Mouse (Mus musculus): ENCODE results near the gene Fam131b. TPM values are rescaled to one million over a fixed set of nuclear protein-coding genes. Genes with fewer than 3 reads are reported as not detected.

Gene Fam131b
- polyA plus RNA-seq, 1 experiment from 2014 or later, result 0.05 TPM

DNA sequence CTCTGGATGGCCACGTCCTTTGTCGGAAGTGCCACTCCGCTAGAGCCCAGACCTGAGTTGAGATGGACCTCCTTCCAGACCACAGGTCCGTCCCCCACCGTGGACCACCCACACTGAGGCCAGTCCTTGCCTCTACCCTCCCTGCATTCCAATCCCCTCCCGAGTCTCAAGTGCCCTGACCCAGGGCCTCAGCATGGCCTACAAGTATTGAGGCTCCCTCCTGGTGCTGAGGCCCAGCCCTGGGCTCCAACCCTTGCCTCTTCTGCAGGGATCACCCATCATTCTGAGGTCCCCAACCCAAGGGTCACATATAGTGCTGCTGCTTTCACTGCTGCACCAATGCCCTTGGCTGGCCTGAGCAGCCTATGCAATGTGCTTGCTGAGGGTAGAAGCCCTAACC lies 33.5 kb upstream of the Fam131b start:
- Histone ChIP-seq H3K4me3 (ENCODE audit: low read depth, low read length) (no peak overlapping the region), H3K36me3 (ENCODE audit: control insufficient read depth, insufficient read depth) (peaks cover 83% of the 10 kb centered on the region), H3K4me2 (replicated peaks; ENCODE audit: low read depth) (no peak overlapping the region), H3K9me3 (ENCODE audit: control insufficient read depth) (no peaks in the 10 kb centered on the region), H3K4me1 (replicated peaks; ENCODE audit: control insufficient read depth, insufficient read depth, low read length) (peaks cover 4% of the 10 kb centered on the region; the same call in 1 of the 2 replicates), H3K27ac (ENCODE audit: low read depth, low read length) (peak overlapping the region; percentile 28; the same call in 1 of the 2 replicates), H3K27me3 (replicated peaks; ENCODE audit: control insufficient read depth, insufficient read depth, low read length) (no peaks in the 10 kb centered on the region), H3K9ac (ENCODE audit: low read depth, low read length) (no peak overlapping the region)
- 65% methylated on average over 6 of the region's 6 CpGs for WGBS
- ATAC-seq, result no peak
- TF ChIP-seq CTCF (IDR thresholded peaks at IDR 0.05; ENCODE audit: low read depth), result no peak

DNA sequence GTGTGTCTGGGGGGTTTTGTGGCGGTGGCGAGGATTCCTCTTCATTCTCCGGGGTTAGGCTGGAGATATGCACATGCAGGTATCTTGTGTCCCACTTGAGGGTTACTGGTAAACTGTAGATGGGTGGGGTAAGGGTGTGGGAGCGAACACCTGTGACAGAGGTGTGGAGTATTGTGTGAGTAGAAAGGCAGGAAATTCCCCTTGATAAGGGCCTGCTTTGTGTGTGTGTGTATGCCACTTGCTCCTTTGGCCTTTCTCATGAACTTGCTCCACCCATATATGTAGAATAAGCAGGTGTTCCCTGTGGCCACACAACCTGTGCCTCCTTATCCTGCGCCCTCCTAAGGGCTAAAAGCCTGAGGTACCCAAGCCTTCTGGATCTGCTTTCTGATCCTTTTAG lies 32.5 kb upstream of the Fam131b start:
- no peaks in the 10 kb centered on the region for H3K27me3 ChIP-seq (replicated peaks; ENCODE audit: control insufficient read depth, insufficient read depth, low read length)
- TF ChIP-seq CTCF (IDR thresholded peaks at IDR 0.05; ENCODE audit: low read depth), result no peak
- no peak overlapping the region for H3K9ac ChIP-seq (ENCODE audit: low read depth, low read length)
- ATAC-seq, result peak; percentile 48
- WGBS, result 77% methylated on average over 5 of the region's 5 CpGs
- no peak overlapping the region for H3K27ac ChIP-seq (ENCODE audit: low read depth, low read length)
- H3K9me3 ChIP-seq (ENCODE audit: control insufficient read depth), result no peaks in the 10 kb centered on the region
- H3K4me3 ChIP-seq (ENCODE audit: low read depth, low read length), result no peak overlapping the region
- H3K4me2 ChIP-seq (replicated peaks; ENCODE audit: low read depth), result no peak overlapping the region
- peaks cover 76% of the 10 kb centered on the region for H3K36me3 ChIP-seq (ENCODE audit: control insufficient read depth, insufficient read depth)
- peaks cover 9% of the 10 kb centered on the region; the same call in 1 of the 2 replicates for H3K4me1 ChIP-seq (replicated peaks; ENCODE audit: control insufficient read depth, insufficient read depth, low read length)

- no peak overlapping the region for H3K4me3 ChIP-seq (ENCODE audit: low read depth, low read length)
- no peaks in the 10 kb centered on the region for H3K27me3 ChIP-seq (replicated peaks; ENCODE audit: control insufficient read depth, insufficient read depth, low read length)
- no peak for TF ChIP-seq CTCF (IDR thresholded peaks at IDR 0.05; ENCODE audit: low read depth)
- H3K36me3 ChIP-seq (ENCODE audit: control insufficient read depth, insufficient read depth), result peaks cover 67% of the 10 kb centered on the region
- no peaks in the 10 kb centered on the region for H3K9me3 ChIP-seq (ENCODE audit: control insufficient read depth)
- no peak overlapping the region for H3K27ac ChIP-seq (ENCODE audit: low read depth, low read length)
- H3K4me1 ChIP-seq (replicated peaks; ENCODE audit: control insufficient read depth, insufficient read depth, low read length), result peaks cover 18% of the 10 kb centered on the region
- H3K9ac ChIP-seq (ENCODE audit: low read depth, low read length), result no peak overlapping the region
- WGBS, result 95% methylated on average over 13 of the region's 13 CpGs
- H3K4me2 ChIP-seq (replicated peaks; ENCODE audit: low read depth), result no peak overlapping the region
- no peak for ATAC-seq
These were observed 31.6 kb upstream of the Fam131b start for GRCm38 (mm10) chr6:42355794-42356600.

DNA sequence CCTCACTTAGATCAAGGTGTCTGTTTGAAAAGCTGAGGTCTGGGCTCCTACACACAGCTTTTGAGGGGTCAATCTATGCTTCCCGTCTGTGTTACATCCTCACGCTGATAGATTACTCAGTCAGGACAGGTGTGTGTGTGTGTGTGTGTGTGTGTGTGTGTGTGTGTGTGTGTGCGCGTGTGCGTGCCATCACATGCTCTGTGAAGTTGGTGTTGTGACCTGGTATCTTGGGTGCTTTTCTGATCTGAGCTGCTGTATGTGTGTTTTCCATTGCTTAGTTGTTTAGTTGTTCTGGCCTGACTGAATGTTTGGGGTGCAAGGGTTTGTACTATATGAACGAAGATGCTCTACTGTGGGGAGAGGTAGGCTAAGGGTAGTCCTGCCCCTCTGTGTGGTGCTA lies 30.9 kb upstream of the Fam131b start:
- Histone ChIP-seq H3K27me3 (replicated peaks; ENCODE audit: control insufficient read depth, insufficient read depth, low read length) (no peaks in the 10 kb centered on the region), H3K9ac (ENCODE audit: low read depth, low read length) (no peak overlapping the region), H3K36me3 (ENCODE audit: control insufficient read depth, insufficient read depth) (peaks cover 61% of the 10 kb centered on the region), H3K4me2 (replicated peaks; ENCODE audit: low read depth) (no peak overlapping the region), H3K27ac (ENCODE audit: low read depth, low read length) (no peak overlapping the region), H3K4me1 (replicated peaks; ENCODE audit: control insufficient read depth, insufficient read depth, low read length) (peaks cover 20% of the 10 kb centered on the region), H3K9me3 (ENCODE audit: control insufficient read depth) (no peaks in the 10 kb centered on the region), H3K4me3 (ENCODE audit: low read depth, low read length) (no peak overlapping the region)
- TF ChIP-seq CTCF (IDR thresholded peaks at IDR 0.05; ENCODE audit: low read depth), result no peak
- WGBS, result 90% methylated on average over 6 of the region's 6 CpGs
- no peak for ATAC-seq

- peak overlapping the region; percentile 28; the same call in 1 of the 2 replicates for H3K4me2 ChIP-seq (replicated peaks; ENCODE audit: low read depth)
- H3K27me3 ChIP-seq (replicated peaks; ENCODE audit: control insufficient read depth, insufficient read depth, low read length), result no peaks in the 10 kb centered on the region
- WGBS, result 53% methylated on average over 11 of the region's 11 CpGs
- H3K4me3 ChIP-seq (ENCODE audit: low read depth, low read length), result no peak overlapping the region
- TF ChIP-seq CTCF (IDR thresholded peaks at IDR 0.05; ENCODE audit: low read depth), result no peak
- H3K9me3 ChIP-seq (ENCODE audit: control insufficient read depth), result no peaks in the 10 kb centered on the region
- H3K27ac ChIP-seq (ENCODE audit: low read depth, low read length), result no peak overlapping the region
- peaks cover 51% of the 10 kb centered on the region for H3K36me3 ChIP-seq (ENCODE audit: control insufficient read depth, insufficient read depth)
- ATAC-seq, result no peak
- peaks cover 20% of the 10 kb centered on the region for H3K4me1 ChIP-seq (replicated peaks; ENCODE audit: control insufficient read depth, insufficient read depth, low read length)
- H3K9ac ChIP-seq (ENCODE audit: low read depth, low read length), result no peak overlapping the region
These were observed 29.9 kb upstream of the Fam131b start for GRCm38 (mm10) chr6:42354076-42355019.

- Histone ChIP-seq H3K36me3 (ENCODE audit: control insufficient read depth, insufficient read depth) (peaks cover 39% of the 10 kb centered on the region), H3K9me3 (ENCODE audit: control insufficient read depth) (no peaks in the 10 kb centered on the region), H3K4me1 (replicated peaks; ENCODE audit: control insufficient read depth, insufficient read depth, low read length) (peaks cover 20% of the 10 kb centered on the region), H3K4me2 (replicated peaks; ENCODE audit: low read depth) (peak overlapping the region; percentile 27), H3K4me3 (ENCODE audit: low read depth, low read length) (no peak overlapping the region), H3K27me3 (replicated peaks; ENCODE audit: control insufficient read depth, insufficient read depth, low read length) (no peaks in the 10 kb centered on the region), H3K9ac (ENCODE audit: low read depth, low read length) (no peak overlapping the region), H3K27ac (ENCODE audit: low read depth, low read length) (peak overlapping the region; percentile 15; the same call in 1 of the 2 replicates)
- WGBS, result 68% methylated on average over 8 of the region's 8 CpGs
- TF ChIP-seq CTCF (IDR thresholded peaks at IDR 0.05; ENCODE audit: low read depth), result no peak
- ATAC-seq, result no peak
These were observed 28.7 kb upstream of the Fam131b start for GRCm38 (mm10) chr6:42353180-42353579.
